Mouse (Mus musculus): ENCODE data around the gene Zscan10.

DNA sequence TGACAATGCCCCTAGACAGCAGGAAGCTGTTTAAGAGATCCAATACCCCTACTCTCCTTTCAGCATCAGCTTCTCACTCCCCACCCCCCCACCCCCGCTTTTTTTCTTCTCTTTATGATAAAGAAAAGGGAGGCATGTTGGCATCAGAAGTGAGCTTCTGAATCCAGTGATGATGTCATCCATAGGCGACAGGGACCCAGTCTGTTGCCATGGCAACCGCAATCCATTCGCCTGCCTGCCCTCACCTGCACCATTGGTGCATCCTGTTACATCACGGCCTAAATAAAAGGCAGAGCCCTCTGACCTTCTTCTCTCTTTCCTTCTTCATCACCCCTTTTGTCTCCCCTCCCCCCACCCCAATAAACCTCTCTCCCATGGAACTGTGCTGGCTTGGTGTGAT lies 32.3 kb upstream of the Zscan10 start:
- TF ChIP-seq MAX (IDR thresholded peaks at IDR 0.05) (no peak), USF1 (IDR thresholded peaks at IDR 0.05; ENCODE audit: low read depth) (no peak), CTCF (IDR thresholded peaks at IDR 0.05; ENCODE audit: control insufficient read depth, insufficient read depth, insufficient read length) (no peak), CEBPB (IDR thresholded peaks at IDR 0.05; ENCODE audit: low read depth) (no peak), MYOD1 (IDR thresholded peaks at IDR 0.05; ENCODE audit: control insufficient read depth, insufficient read length, low read depth) (no peak)

Measured in C2C12 (cell line).